In the genomic region with DNA sequence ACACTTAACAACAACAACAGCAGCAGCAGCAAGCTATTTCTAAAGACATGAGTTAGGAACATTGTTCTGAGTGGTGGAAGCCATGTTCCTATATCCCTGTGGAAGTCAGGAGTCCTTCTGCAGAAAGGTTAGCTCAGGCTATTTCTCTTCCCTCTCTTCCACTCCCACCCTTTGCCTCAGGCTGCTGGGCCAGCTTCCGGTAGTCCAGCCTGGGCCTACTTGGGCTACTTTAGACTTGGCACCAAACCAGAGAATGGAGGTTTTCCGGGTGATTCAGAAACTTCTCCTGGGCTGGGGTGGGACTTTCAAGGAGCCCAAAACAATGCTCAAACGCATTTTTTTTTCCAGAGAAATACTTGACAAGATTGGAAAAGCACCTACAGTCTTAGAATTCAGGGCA, we compare ENCODE assay signal across 12 mouse cellular contexts.
DNase-seq lines count a peak whose midpoint lies in the region; ATAC-seq and TF ChIP-seq lines count a peak whose summit lies in the region.
"Had no signal": no experiment of that assay in that cellular context is flagged by ENCODE, and none has a peak within 500 bp of the region (broad histone marks: within the 10 kb centered on the region; RNA-seq: fewer than 3 reads in every experiment).

No protein-coding gene starts in this region.

- TF ChIP-seq POLR2A in bone marrow macrophage, adult 2 months (IDR thresholded peaks at IDR 0.05; ENCODE audit: borderline replicate concordance, low read depth, low read length): no peak
- TF ChIP-seq POLR2A in small intestine, adult 2 months (IDR thresholded peaks at IDR 0.05; ENCODE audit: low read depth, low read length): no peak

- H3K4me3 ChIP-seq in heart, embryonic 10.5 days: no peak overlapping the region
- no peak overlapping the region for H3K4me3 ChIP-seq in bone marrow macrophage, adult 2 months (ENCODE audit: insufficient read depth, low read length)
- H3K4me3 ChIP-seq in lung, embryonic 16.5 days (ENCODE audit: low read length): no peak overlapping the region
- no peak overlapping the region for H3K4me3 ChIP-seq in small intestine, adult 2 months (ENCODE audit: low read depth, low read length)
- H3K4me3 ChIP-seq: embryonic facial prominence, embryonic 13.5 days; heart, adult 2 months; limb, embryonic 13.5 days; neural tube, embryonic 13.5 days had no signal

- ATAC-seq in lung, embryonic 16.5 days (ENCODE audit: low read depth): peak; percentile 80

- no peak overlapping the region for H3K9ac ChIP-seq in lung, embryonic 16.5 days (ENCODE audit: low read length)
- H3K9ac ChIP-seq: embryonic facial prominence, embryonic 13.5 days; forebrain, postnatal 0 days; limb, embryonic 13.5 days; neural tube, embryonic 13.5 days had no signal

- no peak overlapping the region for H3K4me2 ChIP-seq in lung, embryonic 16.5 days (ENCODE audit: low read depth, low read length)
- H3K4me2 ChIP-seq: embryonic facial prominence, embryonic 13.5 days; limb, embryonic 13.5 days; neural tube, embryonic 13.5 days had no signal

- no peaks in the 10 kb centered on the region for H3K36me3 ChIP-seq in heart, embryonic 10.5 days
- H3K36me3 ChIP-seq in lung, embryonic 16.5 days (ENCODE audit: control insufficient read depth, insufficient read depth, low read length): peaks cover 12% of the 10 kb centered on the region
- no peaks in the 10 kb centered on the region for H3K36me3 ChIP-seq in small intestine, adult 2 months (ENCODE audit: control insufficient read depth, insufficient read depth, low read length)
- H3K36me3 ChIP-seq: neural tube, embryonic 13.5 days had no signal

- no peaks in the 10 kb centered on the region for H3K9me3 ChIP-seq in heart, embryonic 10.5 days
- H3K9me3 ChIP-seq in lung, embryonic 16.5 days (ENCODE audit: control insufficient read depth, low read length): no peaks in the 10 kb centered on the region
- H3K9me3 ChIP-seq: embryonic facial prominence, embryonic 13.5 days; limb, embryonic 13.5 days; neural tube, embryonic 13.5 days had no signal

- H3K27ac ChIP-seq in heart, embryonic 10.5 days: no peak overlapping the region
- H3K27ac ChIP-seq in bone marrow macrophage, adult 2 months (ENCODE audit: insufficient read depth, low read depth, low read length): peak overlapping the region; percentile 44
- peak overlapping the region; percentile 11 for H3K27ac ChIP-seq in lung, embryonic 16.5 days (ENCODE audit: low read length)
- peak overlapping the region; percentile 52 for H3K27ac ChIP-seq in small intestine, adult 2 months (ENCODE audit: insufficient read depth, low read depth, low read length)
- H3K27ac ChIP-seq: embryonic facial prominence, embryonic 13.5 days; heart, adult 2 months; limb, embryonic 13.5 days; neural tube, embryonic 13.5 days had no signal

- H3K4me1 ChIP-seq in heart, embryonic 10.5 days: no peaks in the 10 kb centered on the region
- H3K4me1 ChIP-seq in bone marrow macrophage, adult 2 months (ENCODE audit: control insufficient read depth, insufficient read depth, low read length): peaks cover 39% of the 10 kb centered on the region
- H3K4me1 ChIP-seq in lung, embryonic 16.5 days (replicated peaks; ENCODE audit: control insufficient read depth, insufficient read depth, low read length): peaks cover 7% of the 10 kb centered on the region; the same call in 1 of the 2 replicates
- H3K4me1 ChIP-seq in small intestine, adult 2 months (ENCODE audit: control insufficient read depth, insufficient read depth, insufficient read length, low read length): no peaks in the 10 kb centered on the region
- H3K4me1 ChIP-seq: embryonic facial prominence, embryonic 13.5 days; limb, embryonic 13.5 days; neural tube, embryonic 13.5 days had no signal

- DNase-seq in heart, adult 8-10 months (ENCODE audit: low spot score): peak; percentile 17
- DNase-seq in heart, embryonic 10.5 days (ENCODE audit: low spot score): no peak
- DNase-seq in left cerebral cortex, adult 18-20 months (ENCODE audit: low spot score in 2 of 2): no peak
- no peak for DNase-seq in embryo, embryonic 10 days (ENCODE audit: low spot score)

- no peak for TF ChIP-seq CTCF in bone marrow macrophage, adult 2 months (IDR thresholded peaks at IDR 0.05; ENCODE audit: low read depth, low read length)
- no peak for TF ChIP-seq CTCF in small intestine, adult 2 months (IDR thresholded peaks at IDR 0.05; ENCODE audit: extremely low read depth, insufficient read length, insufficient replicate concordance, low read depth, low read length)

- 78% methylated on average over 3 of the region's 3 CpGs for WGBS in heart, embryonic 10.5 days
- WGBS in lung, embryonic 16.5 days: 44% methylated on average over 3 of the region's 3 CpGs
- WGBS in small intestine, adult 2 months: 30% methylated on average over 3 of the region's 3 CpGs

- 0 out of 2 replicates have a peak, but pooled peaks cover 6% of the 10 kb centered on the region for H3K27me3 ChIP-seq in heart, embryonic 10.5 days (ENCODE audit: insufficient read depth, poor library complexity, severe bottlenecking)
- H3K27me3 ChIP-seq in lung, embryonic 16.5 days (ENCODE audit: control insufficient read depth, insufficient read depth, low read depth, low read length): no peaks in the 10 kb centered on the region
- no peaks in the 10 kb centered on the region for H3K27me3 ChIP-seq in small intestine, adult 2 months (ENCODE audit: control insufficient read depth, insufficient read depth, low read length)
- H3K27me3 ChIP-seq: embryonic facial prominence, embryonic 13.5 days; limb, embryonic 13.5 days; neural tube, embryonic 13.5 days had no signal
